Mouse (Mus musculus): ENCODE measurements around the gene Stpg4. TPM values are rescaled to one million over a fixed set of nuclear protein-coding genes. Genes with fewer than 3 reads are reported as not detected.

Stpg4 gene
- polyA plus RNA-seq, 1 experiment = not detected

GRCm38 (mm10) chr17:87366520-87366919 is 61.0 kb downstream of the Stpg4 start:
- 51% methylated on average over 2 of the region's 2 CpGs for WGBS

DNA sequence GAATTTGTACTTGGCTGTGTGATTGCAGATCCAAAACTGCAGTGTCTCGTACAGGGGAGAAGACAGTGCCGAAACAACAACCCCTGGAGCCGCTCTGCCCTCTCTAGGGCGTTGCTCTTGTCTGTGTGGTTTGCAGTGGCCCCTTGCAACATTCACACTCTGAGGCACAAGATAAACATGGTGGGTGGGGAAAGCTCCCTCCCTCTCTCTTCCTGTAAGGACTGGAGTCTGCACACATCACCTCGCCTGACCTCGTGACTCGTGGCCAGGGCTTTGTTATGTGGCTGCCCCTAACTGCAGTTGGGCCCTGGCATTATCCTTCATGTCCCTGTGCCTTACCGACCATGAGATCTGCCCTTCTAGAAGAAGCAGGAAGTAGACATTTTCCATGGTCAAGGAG is 62.3 kb downstream of the Stpg4 start:
- Histone ChIP-seq H3K4me3 (replicated peaks; ENCODE audit: insufficient read depth, low read depth, low read length) (no peak overlapping the region), H3K4me1 (ENCODE audit: control insufficient read depth, insufficient read depth, low read length) (peaks cover 30% of the 10 kb centered on the region), H3K27me3 (ENCODE audit: control insufficient read depth, insufficient read depth, low read length) (no peaks in the 10 kb centered on the region), H3K27ac (ENCODE audit: insufficient read depth, low read length) (no peak overlapping the region)
- no peak for DNase-seq
- WGBS = 86% methylated on average over 8 of the region's 8 CpGs
- no peak for TF ChIP-seq CTCF (IDR thresholded peaks at IDR 0.05; ENCODE audit: borderline replicate concordance, insufficient read depth, low read depth, low read length)
- no peak for TF ChIP-seq POLR2A (IDR thresholded peaks at IDR 0.05; ENCODE audit: borderline replicate concordance, insufficient read depth, low read length)

More at GRCm38 (mm10) chr17:87366520-87366919, 61.0 kb downstream of the Stpg4 start:
- H3K27ac ChIP-seq (ENCODE audit: insufficient read depth, low read length) = no peak overlapping the region
- TF ChIP-seq CTCF (IDR thresholded peaks at IDR 0.05; ENCODE audit: borderline replicate concordance, insufficient read depth, low read depth, low read length) = no peak
- no peak for TF ChIP-seq POLR2A (IDR thresholded peaks at IDR 0.05; ENCODE audit: borderline replicate concordance, insufficient read depth, low read length)
- DNase-seq = no peak
- H3K4me3 ChIP-seq (replicated peaks; ENCODE audit: insufficient read depth, low read depth, low read length) = no peak overlapping the region
- H3K27me3 ChIP-seq (ENCODE audit: control insufficient read depth, insufficient read depth, low read length) = no peaks in the 10 kb centered on the region
- H3K4me1 ChIP-seq (ENCODE audit: control insufficient read depth, insufficient read depth, low read length) = peaks cover 23% of the 10 kb centered on the region

DNA sequence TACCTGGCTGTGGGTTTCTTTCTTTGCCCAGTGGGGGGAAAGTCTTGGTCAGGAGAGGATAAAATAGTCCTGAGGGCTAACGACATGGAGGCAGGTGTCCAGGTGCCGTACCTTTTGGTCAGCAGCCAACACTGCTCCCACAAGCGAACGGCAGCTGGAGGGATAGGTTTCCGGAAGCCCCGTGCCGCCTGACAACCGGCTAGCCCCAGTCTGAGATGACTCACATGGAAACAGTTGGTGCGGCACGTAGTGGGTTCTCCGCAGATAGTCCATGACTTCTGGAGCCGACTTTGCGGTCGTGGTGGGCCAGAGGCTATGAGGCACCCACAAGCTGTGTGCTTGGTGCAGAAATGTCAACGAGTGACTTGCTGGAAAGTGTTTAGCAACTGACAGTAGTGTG is 63.4 kb downstream of the Stpg4 start:
- Histone ChIP-seq H3K4me1 (ENCODE audit: control insufficient read depth, insufficient read depth, low read length) (peaks cover 29% of the 10 kb centered on the region), H3K4me3 (replicated peaks; ENCODE audit: insufficient read depth, low read depth, low read length) (no peak overlapping the region), H3K27me3 (ENCODE audit: control insufficient read depth, insufficient read depth, low read length) (no peaks in the 10 kb centered on the region), H3K27ac (ENCODE audit: insufficient read depth, low read length) (no peak overlapping the region)
- no peak for DNase-seq
- TF ChIP-seq POLR2A (IDR thresholded peaks at IDR 0.05; ENCODE audit: borderline replicate concordance, insufficient read depth, low read length) (no peak), CTCF (IDR thresholded peaks at IDR 0.05; ENCODE audit: borderline replicate concordance, insufficient read depth, low read depth, low read length) (no peak)
- WGBS = 89% methylated on average over 15 of the region's 15 CpGs

GRCm38 (mm10) chr17:87361132-87361531 is 66.4 kb downstream of the Stpg4 start:
- H3K27ac ChIP-seq (ENCODE audit: insufficient read depth, low read length) = no peak overlapping the region
- peaks cover 12% of the 10 kb centered on the region for H3K4me1 ChIP-seq (ENCODE audit: control insufficient read depth, insufficient read depth, low read length)
- TF ChIP-seq POLR2A (IDR thresholded peaks at IDR 0.05; ENCODE audit: borderline replicate concordance, insufficient read depth, low read length) = no peak
- TF ChIP-seq CTCF (IDR thresholded peaks at IDR 0.05; ENCODE audit: borderline replicate concordance, insufficient read depth, low read depth, low read length) = no peak
- no peak overlapping the region for H3K4me3 ChIP-seq (replicated peaks; ENCODE audit: insufficient read depth, low read depth, low read length)
- DNase-seq = peak; percentile 39 to 47
- H3K27me3 ChIP-seq (ENCODE audit: control insufficient read depth, insufficient read depth, low read length) = no peaks in the 10 kb centered on the region
- 18% methylated on average over 3 of the region's 3 CpGs for WGBS

DNA sequence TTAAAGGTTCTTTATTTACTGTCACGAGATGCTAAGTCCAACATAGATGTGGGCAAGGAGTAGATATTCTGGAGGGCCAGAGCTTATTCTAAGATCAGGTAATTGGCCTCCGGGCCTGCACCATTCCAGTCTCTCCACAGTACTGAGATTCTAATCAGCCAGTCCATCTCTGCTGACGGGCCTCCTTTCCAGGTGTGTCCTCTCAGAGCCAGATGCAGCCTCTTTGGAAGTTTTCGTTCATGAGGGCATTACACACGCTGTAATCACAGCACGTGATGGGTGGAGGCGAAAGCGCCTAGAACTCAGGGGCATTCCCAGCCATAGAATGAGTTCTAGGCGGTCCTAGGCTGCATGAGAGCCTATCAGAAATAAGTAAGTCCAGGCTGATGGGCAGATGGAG is 70.0 kb downstream of the Stpg4 start:
- Histone ChIP-seq H3K4me1 (ENCODE audit: control insufficient read depth, insufficient read depth, low read length) (peaks cover 18% of the 10 kb centered on the region), H3K27ac (ENCODE audit: insufficient read depth, low read length) (no peak overlapping the region), H3K27me3 (ENCODE audit: control insufficient read depth, insufficient read depth, low read length) (no peaks in the 10 kb centered on the region), H3K4me3 (replicated peaks; ENCODE audit: insufficient read depth, low read depth, low read length) (no peak overlapping the region)
- TF ChIP-seq CTCF (IDR thresholded peaks at IDR 0.05; ENCODE audit: borderline replicate concordance, insufficient read depth, low read depth, low read length) (no peak), POLR2A (IDR thresholded peaks at IDR 0.05; ENCODE audit: borderline replicate concordance, insufficient read depth, low read length) (no peak)
- no peak for DNase-seq
- WGBS = 95% methylated on average over 9 of the region's 9 CpGs

- 92% methylated on average over 5 of the region's 5 CpGs for WGBS
- no peaks in the 10 kb centered on the region for H3K27me3 ChIP-seq (ENCODE audit: control insufficient read depth, insufficient read depth, low read length)
- H3K4me1 ChIP-seq (ENCODE audit: control insufficient read depth, insufficient read depth, low read length) = peaks cover 22% of the 10 kb centered on the region
- no peak overlapping the region for H3K27ac ChIP-seq (ENCODE audit: insufficient read depth, low read length)
- no peak for DNase-seq
- no peak overlapping the region for H3K4me3 ChIP-seq (replicated peaks; ENCODE audit: insufficient read depth, low read depth, low read length)
- no peak for TF ChIP-seq POLR2A (IDR thresholded peaks at IDR 0.05; ENCODE audit: borderline replicate concordance, insufficient read depth, low read length)
- no peak for TF ChIP-seq CTCF (IDR thresholded peaks at IDR 0.05; ENCODE audit: borderline replicate concordance, insufficient read depth, low read depth, low read length)
Observed at GRCm38 (mm10) chr17:87356261-87356660, 71.3 kb downstream of the Stpg4 start.

- TF ChIP-seq CTCF (IDR thresholded peaks at IDR 0.05; ENCODE audit: borderline replicate concordance, insufficient read depth, low read depth, low read length) (no peak), POLR2A (IDR thresholded peaks at IDR 0.05; ENCODE audit: borderline replicate concordance, insufficient read depth, low read length) (no peak)
- Histone ChIP-seq H3K27ac (ENCODE audit: insufficient read depth, low read length) (no peak overlapping the region), H3K4me3 (replicated peaks; ENCODE audit: insufficient read depth, low read depth, low read length) (no peak overlapping the region), H3K27me3 (ENCODE audit: control insufficient read depth, insufficient read depth, low read length) (no peaks in the 10 kb centered on the region), H3K4me1 (ENCODE audit: control insufficient read depth, insufficient read depth, low read length) (peaks cover 26% of the 10 kb centered on the region)
- DNase-seq = no peak
- 95% methylated on average over 8 of the region's 8 CpGs for WGBS
Observed at GRCm38 (mm10) chr17:87355456-87355855, 72.1 kb downstream of the Stpg4 start.

DNA sequence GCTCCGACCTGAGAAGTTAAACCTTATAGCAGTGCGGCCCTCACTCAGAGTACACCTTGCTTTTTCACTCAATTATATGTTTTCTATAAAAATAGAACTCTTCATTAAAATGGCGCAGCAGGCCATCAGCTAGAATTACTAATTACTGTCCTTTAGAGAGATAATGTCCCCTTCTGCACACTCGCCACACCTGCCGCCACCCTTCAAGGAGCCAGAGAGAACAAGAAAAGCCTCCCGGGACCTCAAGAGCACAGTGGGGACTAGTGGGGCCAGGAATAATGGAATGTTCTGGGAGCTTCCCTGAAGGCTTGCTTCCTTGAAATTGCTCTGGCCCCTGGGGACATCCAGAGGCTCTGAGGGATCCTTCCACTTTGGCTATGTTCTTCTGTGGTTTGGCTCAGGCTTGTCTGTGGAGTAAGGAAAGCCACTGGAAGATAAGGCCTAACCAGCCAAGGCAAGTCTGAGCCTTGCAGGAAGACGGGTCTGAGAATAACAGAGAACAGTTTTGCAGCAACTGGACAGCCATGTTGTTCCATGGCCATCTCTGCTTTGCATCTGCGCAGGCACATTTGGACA is 73.7 kb downstream of the Stpg4 start:
- no peaks in the 10 kb centered on the region for H3K27me3 ChIP-seq (ENCODE audit: control insufficient read depth, insufficient read depth, low read length)
- H3K27ac ChIP-seq (ENCODE audit: insufficient read depth, low read length) = no peak overlapping the region
- TF ChIP-seq CTCF (IDR thresholded peaks at IDR 0.05; ENCODE audit: borderline replicate concordance, insufficient read depth, low read depth, low read length) (no peak), POLR2A (IDR thresholded peaks at IDR 0.05; ENCODE audit: borderline replicate concordance, insufficient read depth, low read length) (no peak)
- no peak for DNase-seq
- H3K4me3 ChIP-seq (replicated peaks; ENCODE audit: insufficient read depth, low read depth, low read length) = no peak overlapping the region
- 95% methylated on average over 8 of the region's 8 CpGs for WGBS
- H3K4me1 ChIP-seq (ENCODE audit: control insufficient read depth, insufficient read depth, low read length) = peaks cover 24% of the 10 kb centered on the region
